Mouse (Mus musculus): ENCODE data around the gene Ric1.

DNA sequence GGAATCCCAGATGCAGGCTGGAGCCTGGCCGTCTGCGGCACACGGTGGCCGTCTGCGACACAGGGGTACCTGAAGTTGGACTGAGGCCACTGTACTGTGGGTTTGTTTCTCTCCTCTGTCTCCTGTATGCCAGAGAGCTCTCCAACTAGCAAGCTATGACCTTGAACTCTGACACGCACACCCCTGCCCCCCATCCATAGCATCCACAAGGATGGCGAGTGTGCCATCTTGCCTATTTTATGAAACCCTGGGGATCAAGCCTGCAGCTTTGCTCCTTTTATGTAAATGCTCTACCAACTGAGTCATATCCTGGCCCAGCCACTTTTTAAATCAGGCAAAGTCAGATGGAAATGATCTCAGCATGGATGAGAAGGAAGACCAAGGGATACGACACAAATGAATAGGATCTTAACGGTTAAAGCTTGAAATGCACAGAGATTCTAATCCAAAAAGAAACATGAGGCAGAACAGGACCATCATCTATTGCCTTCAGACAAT, 131.7 kb downstream of the Ric1 start:
- TF ChIP-seq CTCF (IDR thresholded peaks at IDR 0.05; ENCODE audit: extremely low read depth, insufficient read length, insufficient replicate concordance, low read depth, low read length) (no peak), POLR2A (IDR thresholded peaks at IDR 0.05; ENCODE audit: low read depth, low read length) (no peak)

Data from small intestine, adult 2 months (tissue).